Mouse (Mus musculus): ENCODE results near the gene 9930021J03Rik. TPM values are rescaled to one million over a fixed set of nuclear protein-coding genes. Genes with fewer than 3 reads are reported as not detected.

Gene 9930021J03Rik
- total RNA-seq (2021), result 18.6 and 19.0 TPM in 2 replicates
- long read RNA-seq, partial matches to known transcripts, result 14 of 15 reads
- long read RNA-seq, other reads (novel, unspliced or antisense), result 1 of 15 reads

- DNase-seq, result peak; percentile 99
Measured at GRCm38 (mm10) chr19:29805917-29806785, at the start of gene 9930021J03Rik. 9930021J03Rik (minus strand) TSS chr19:29805989.

GRCm38 (mm10) chr19:29853711-29854110 is 47.9 kb upstream of the 9930021J03Rik start:
- DNase-seq, result no peak

- DNase-seq, result no peak
Measured at GRCm38 (mm10) chr19:29851036-29851690, 45.4 kb upstream of the 9930021J03Rik start.

GRCm38 (mm10) chr19:29849924-29850551 is 44.2 kb upstream of the 9930021J03Rik start:
- DNase-seq, result no peak

- no peak for DNase-seq
Measured at GRCm38 (mm10) chr19:29844036-29844661, 38.4 kb upstream of the 9930021J03Rik start.

GRCm38 (mm10) chr19:29843641-29844035 is 37.8 kb upstream of the 9930021J03Rik start:
- DNase-seq, result no peak

- DNase-seq, result no peak
Measured at GRCm38 (mm10) chr19:29842973-29843372, 37.2 kb upstream of the 9930021J03Rik start.

- no peak for DNase-seq
Measured at GRCm38 (mm10) chr19:29840642-29841041, 34.9 kb upstream of the 9930021J03Rik start.

- DNase-seq, result peak; percentile 4
Measured at GRCm38 (mm10) chr19:29838636-29839135, 32.9 kb upstream of the 9930021J03Rik start.

GRCm38 (mm10) chr19:29838171-29838570 is 32.4 kb upstream of the 9930021J03Rik start:
- DNase-seq, result no peak

GRCm38 (mm10) chr19:29835364-29836034 is 29.7 kb upstream of the 9930021J03Rik start:
- no peak for DNase-seq

- DNase-seq, result no peak
Measured at GRCm38 (mm10) chr19:29830911-29831310, 25.1 kb upstream of the 9930021J03Rik start.

GRCm38 (mm10) chr19:29828558-29828957 is 22.8 kb upstream of the 9930021J03Rik start:
- no peak for DNase-seq

- no peak for DNase-seq
Measured at GRCm38 (mm10) chr19:29826686-29827085, 20.9 kb upstream of the 9930021J03Rik start.

GRCm38 (mm10) chr19:29825003-29825402 is 19.2 kb upstream of the 9930021J03Rik start:
- DNase-seq, result no peak

- peak; percentile 46 for DNase-seq
Measured at GRCm38 (mm10) chr19:29824034-29824700, 18.4 kb upstream of the 9930021J03Rik start.

- no peak for DNase-seq
Measured at GRCm38 (mm10) chr19:29823456-29824010, 17.7 kb upstream of the 9930021J03Rik start.

GRCm38 (mm10) chr19:29820966-29821365 is 15.2 kb upstream of the 9930021J03Rik start:
- DNase-seq, result no peak

GRCm38 (mm10) chr19:29812581-29813460 is 7.0 kb upstream of the 9930021J03Rik start, which contains the start of gene Ranbp6:
Ranbp6 (minus strand) TSS chr19:29812974.
- DNase-seq, result peak; percentile 96
